Mouse (Mus musculus): Measurements from ENCODE around the gene Mylip.

Gene Mylip

GRCm38 (mm10) chr13:45440226-45440625, 50.7 kb downstream of the Mylip start:
- no peak for DNase-seq

- no peak for DNase-seq
Observed at GRCm38 (mm10) chr13:45442451-45442850, 52.9 kb downstream of the Mylip start.

GRCm38 (mm10) chr13:45442918-45443535, 53.5 kb downstream of the Mylip start:
- no peak for DNase-seq

- DNase-seq, result no peak
Observed at GRCm38 (mm10) chr13:45444220-45444619, 54.7 kb downstream of the Mylip start.

GRCm38 (mm10) chr13:45444652-45445051, 55.1 kb downstream of the Mylip start:
- DNase-seq, result no peak

GRCm38 (mm10) chr13:45446636-45447035, 57.1 kb downstream of the Mylip start:
- DNase-seq, result no peak

GRCm38 (mm10) chr13:45452437-45452836, 62.9 kb downstream of the Mylip start:
- DNase-seq, result no peak

- no peak for DNase-seq
Observed at GRCm38 (mm10) chr13:45453033-45453432, 63.5 kb downstream of the Mylip start.

GRCm38 (mm10) chr13:45454044-45454443, 64.5 kb downstream of the Mylip start:
- no peak for DNase-seq

GRCm38 (mm10) chr13:45454641-45455040, 65.1 kb downstream of the Mylip start:
- no peak for DNase-seq

- DNase-seq, result no peak
Observed at GRCm38 (mm10) chr13:45455108-45455861, 65.7 kb downstream of the Mylip start.

- no peak for DNase-seq
Observed at GRCm38 (mm10) chr13:45455862-45456192, 66.3 kb downstream of the Mylip start.

- DNase-seq, result no peak
Observed at GRCm38 (mm10) chr13:45457459-45457858, 67.9 kb downstream of the Mylip start.

GRCm38 (mm10) chr13:45460177-45460576, 70.6 kb downstream of the Mylip start:
- no peak for DNase-seq

- no peak for DNase-seq
Observed at GRCm38 (mm10) chr13:45461370-45461958, 71.9 kb downstream of the Mylip start.

Measured in right cerebral cortex, postnatal 25 days (tissue).